Mouse (Mus musculus) intestine, embryonic 16.5 days (tissue): ENCODE measurements around the gene Cyp11a1. TPM values are rescaled to one million over a fixed set of nuclear protein-coding genes. Genes with fewer than 3 reads are reported as not detected.

Experiments
- ATAC-seq: fragments of 200-750 bp; cut with Nextera tagmentation; 2 replicates; pipeline ENCODE4 v1.8.0; 2017; ENCODE audit warnings: moderate TSS enrichment, moderate library complexity
- H3K27ac ChIP-seq: fragments of 300-500 bp; sonication (generic); 2 replicates; pipeline ENCODE4 v1.5.1; 2014; ENCODE audit warnings: mild to moderate bottlenecking, low read length
- H3K27me3 ChIP-seq: fragments of 300-500 bp; sonication (generic); replicated peaks from 2 replicates; pipeline ENCODE4 v1.6.1; 2014; ENCODE audit warnings: low read length, control low read depth, mixed read lengths; ENCODE audit not compliant: control insufficient read depth, insufficient read depth
- H3K36me3 ChIP-seq: fragments of 300-500 bp; sonication (generic); 2 replicates; pipeline ENCODE4 v1.6.1; 2014; ENCODE audit warnings: low read length, control low read depth; ENCODE audit not compliant: control insufficient read depth, insufficient read depth
- H3K4me1 ChIP-seq: fragments of 300-500 bp; sonication (generic); 2 replicates; pipeline ENCODE4 v1.6.1; 2014; ENCODE audit warnings: low read length, control low read depth, mixed read lengths; ENCODE audit not compliant: control insufficient read depth, insufficient read depth
- H3K4me2 ChIP-seq: fragments of 300-500 bp; sonication (generic); 2 replicates; pipeline ENCODE4 v1.6.1; 2014; ENCODE audit warnings: low read depth, low read length, control low read depth
- H3K4me3 ChIP-seq: fragments of 300-500 bp; sonication (generic); 2 replicates; pipeline ENCODE4 v1.5.1; 2014; ENCODE audit warnings: mild to moderate bottlenecking, low read length
- H3K9ac ChIP-seq: fragments of 300-500 bp; sonication (generic); 2 replicates; pipeline ENCODE4 v1.6.1; 2014; ENCODE audit warnings: low read depth, low read length
- H3K9me3 ChIP-seq: fragments of 300-500 bp; sonication (generic); 2 replicates; pipeline ENCODE4 v1.6.1; 2016; ENCODE audit warnings: low read length, control low read depth; ENCODE audit not compliant: control insufficient read depth
- WGBS: fragments of 180-500 bp; shearing (Covaris S2); extraction: QIAGEN DNeasy Blood & Tissue Kit; methylation state at CpG from one replicate; pipeline ENCODE4 v1.1.7; 2014; 5-methylcytosine and 5-hydroxymethylcytosine counted together
- polyA plus RNA-seq: library from polyadenylated mRNA; unstranded; fragments of >200 nt; fragmentation: Nextera tagmentation; extraction: Ambion mirVana; gene quantifications from 2 replicates; pipeline ENCODE4 v1.2.1, GENCODE M21; 2015

The Cyp11a1 gene
- polyA plus RNA-seq, 1 experiment from 2014 or later: 22.4 TPM

DNA sequence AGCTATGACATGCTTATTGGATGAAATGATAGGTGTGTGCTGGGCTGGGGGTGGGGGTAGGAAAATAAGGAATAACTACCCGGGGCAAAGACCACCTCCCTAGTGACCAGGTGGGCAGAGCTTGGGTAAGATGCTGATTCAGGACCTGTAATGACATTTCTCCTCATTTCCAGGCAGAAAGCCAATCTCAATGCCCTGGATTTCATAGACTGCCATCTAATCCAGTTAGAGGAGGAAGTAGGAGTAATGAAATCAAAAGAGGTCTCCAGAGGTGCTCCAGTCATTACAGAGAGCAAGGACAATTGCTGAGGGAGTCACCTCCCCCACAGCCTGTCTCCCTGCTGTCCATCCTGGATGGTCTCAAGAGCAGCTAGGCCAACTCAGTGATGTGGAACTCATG lies 53.7 kb downstream of the Cyp11a1 start:
- Histone ChIP-seq H3K36me3 (no peaks in the 10 kb centered on the region), H3K9me3 (no peaks in the 10 kb centered on the region), H3K4me3 (no peak overlapping the region), H3K9ac (no peak overlapping the region), H3K4me2 (no peak overlapping the region), H3K4me1 (no peaks in the 10 kb centered on the region), H3K27me3 (no peaks in the 10 kb centered on the region), H3K27ac (no peak overlapping the region)
- ATAC-seq: no peak
- 59% methylated on average over 1 of the region's 1 CpGs for WGBS

DNA sequence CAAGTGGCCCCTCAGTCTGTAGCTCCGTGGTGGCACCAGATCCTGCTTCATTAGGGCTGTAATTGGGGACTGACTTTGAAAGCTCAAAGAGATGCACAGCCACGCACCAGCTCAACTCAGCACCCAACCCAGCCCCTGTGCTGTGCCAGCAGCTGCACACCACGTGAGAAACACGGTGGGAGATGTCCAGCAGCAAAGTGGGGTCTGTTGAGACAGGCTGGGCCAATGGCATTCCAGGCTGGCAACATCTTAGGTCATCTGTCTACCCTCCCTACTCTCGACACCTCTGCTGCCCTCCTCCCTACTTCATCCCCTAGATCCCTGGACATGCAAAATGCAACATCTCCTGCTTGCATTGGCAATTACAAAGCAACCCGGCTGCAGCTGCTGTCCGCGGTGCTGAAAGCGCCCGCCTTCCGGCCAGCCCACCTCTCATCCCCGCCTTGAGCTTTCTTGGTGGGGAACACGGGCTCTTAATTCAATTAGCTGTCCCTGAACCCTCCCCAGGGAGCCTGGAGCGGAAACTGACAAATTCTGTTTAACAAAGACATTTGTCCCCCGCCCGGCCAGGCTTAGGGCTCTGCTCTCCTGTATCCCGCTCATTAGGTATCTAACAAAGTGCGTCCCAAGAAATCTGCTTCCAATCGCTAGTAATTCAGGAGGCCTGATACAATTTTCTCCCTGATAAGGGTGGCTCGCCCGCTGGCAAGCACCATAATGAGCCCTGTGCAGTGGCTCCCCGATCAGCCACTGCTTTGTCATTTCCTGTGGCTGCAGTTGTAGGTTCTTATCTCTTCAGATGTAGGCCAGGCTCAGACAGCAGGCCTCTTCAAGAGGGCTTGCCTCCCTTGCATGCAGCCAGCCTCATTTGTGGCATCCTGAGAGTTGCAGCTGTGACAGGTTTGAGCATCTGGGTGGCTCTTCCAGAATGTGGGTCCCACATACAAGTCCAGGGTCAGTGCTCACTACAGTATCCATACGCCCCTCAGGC lies 54.8 kb downstream of the Cyp11a1 start:
- H3K4me1 ChIP-seq: no peaks in the 10 kb centered on the region
- H3K9me3 ChIP-seq: no peaks in the 10 kb centered on the region
- 10% methylated on average over 23 of the region's 23 CpGs for WGBS
- no peak overlapping the region for H3K4me3 ChIP-seq
- no peak overlapping the region for H3K27ac ChIP-seq
- no peaks in the 10 kb centered on the region for H3K27me3 ChIP-seq
- ATAC-seq: 0 out of 2 replicates have a peak, but pooled peaks have one; percentile 23
- H3K4me2 ChIP-seq: no peak overlapping the region
- H3K36me3 ChIP-seq: no peaks in the 10 kb centered on the region
- H3K9ac ChIP-seq: no peak overlapping the region

DNA sequence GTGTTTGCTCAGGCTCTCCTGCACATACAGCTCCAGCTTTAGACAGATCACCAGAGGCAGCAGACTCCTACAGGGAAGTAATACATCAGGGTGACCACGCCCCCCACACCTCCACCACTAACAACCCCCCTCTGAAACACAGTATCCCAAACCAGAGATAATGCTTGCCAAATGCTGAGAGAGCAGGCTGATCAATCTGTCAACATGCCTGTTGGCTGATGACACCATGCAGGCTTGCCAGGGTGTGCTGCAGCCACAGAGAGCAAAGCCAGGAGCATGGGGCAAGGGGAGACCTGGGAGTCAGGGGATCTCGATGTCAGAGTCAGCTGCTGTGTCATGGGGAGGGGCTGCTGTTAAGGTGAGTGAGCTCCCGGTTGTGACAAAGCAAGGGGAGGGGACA lies 57.3 kb downstream of the Cyp11a1 start, which contains the start of gene Stra6:
TSS of gene Stra6 (plus strand) at position 258 of the 400 bp plus-strand sequence.
- H3K9ac ChIP-seq: no peak within 1 kb of the TSS
- H3K36me3 ChIP-seq: no peaks in the 10 kb centered on the region
- WGBS: 8% methylated on average over 3 of the region's 3 CpGs
- no peak within 1 kb of the TSS for H3K27ac ChIP-seq
- no peaks in the 10 kb centered on the region for H3K9me3 ChIP-seq
- H3K4me3 ChIP-seq: no peak within 1 kb of the TSS
- no peaks in the 10 kb centered on the region; the same call in 1 of the 2 replicates for H3K4me1 ChIP-seq
- no peak within 1 kb of the TSS for H3K4me2 ChIP-seq
- no peak for ATAC-seq
- no peaks in the 10 kb centered on the region for H3K27me3 ChIP-seq

DNA sequence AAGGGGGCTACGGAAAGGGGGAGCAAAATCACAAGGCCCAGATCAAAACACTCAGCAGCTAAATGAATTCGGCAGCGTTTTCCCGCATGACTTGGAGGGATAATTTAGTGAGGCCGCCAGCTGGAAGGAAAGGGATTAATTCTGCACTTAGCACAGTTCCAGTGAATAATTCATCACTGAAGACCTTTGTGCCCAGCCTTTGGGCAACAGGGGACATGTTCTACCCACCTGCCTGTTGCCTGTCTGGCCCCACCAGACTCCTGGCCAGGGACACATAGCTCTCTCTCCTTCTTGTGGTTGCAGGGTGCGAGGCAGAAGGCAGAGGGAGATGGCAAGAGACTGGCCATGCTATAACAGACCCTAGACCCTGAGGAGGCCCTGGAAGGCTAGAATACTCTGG lies 59.3 kb downstream of the Cyp11a1 start:
- no peak for ATAC-seq
- no peak overlapping the region for H3K4me2 ChIP-seq
- no peaks in the 10 kb centered on the region; the same call in 1 of the 2 replicates for H3K4me1 ChIP-seq
- no peak overlapping the region for H3K27ac ChIP-seq
- no peaks in the 10 kb centered on the region for H3K9me3 ChIP-seq
- no peaks in the 10 kb centered on the region for H3K27me3 ChIP-seq
- no peak overlapping the region for H3K4me3 ChIP-seq
- H3K9ac ChIP-seq: no peak overlapping the region
- H3K36me3 ChIP-seq: no peaks in the 10 kb centered on the region
- 58% methylated on average over 6 of the region's 6 CpGs for WGBS

DNA sequence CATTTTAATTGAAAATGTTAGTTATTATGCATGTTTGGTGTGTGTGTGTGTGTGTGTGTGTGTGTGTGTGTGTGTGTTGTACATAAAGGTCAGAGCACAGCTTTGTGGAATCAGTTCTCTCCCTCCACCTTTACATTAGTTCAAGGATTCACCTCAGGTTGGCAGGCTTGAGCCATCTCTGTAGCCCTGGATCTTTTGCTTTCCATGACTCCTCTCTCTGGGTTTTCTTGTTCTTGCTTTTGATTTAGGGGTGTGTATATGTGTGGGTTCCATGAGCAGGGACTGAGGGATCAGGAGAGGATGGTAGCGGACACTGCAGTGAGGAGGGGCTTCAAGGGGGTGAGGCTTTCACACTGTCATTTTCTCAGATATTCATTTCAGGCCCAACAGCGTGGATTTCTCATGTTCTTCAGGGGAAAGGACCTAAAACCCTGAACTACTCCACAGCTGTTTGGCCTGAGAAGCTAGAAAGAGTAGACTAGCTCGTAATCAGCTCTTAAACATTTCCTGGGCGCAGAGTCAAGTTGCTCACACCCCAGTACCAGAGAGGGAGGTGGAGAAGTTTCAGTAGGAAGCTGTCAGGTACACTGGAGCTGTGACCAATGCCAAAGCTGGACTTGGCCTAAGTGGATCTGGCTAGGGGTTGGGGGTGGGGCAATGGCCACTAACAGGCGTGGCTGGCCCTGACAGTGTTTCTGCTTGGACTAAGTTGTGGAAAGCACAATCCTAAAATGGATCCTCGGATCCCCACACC lies 59.9 kb downstream of the Cyp11a1 start:
- 74% methylated on average over 6 of the region's 6 CpGs for WGBS
- H3K4me1 ChIP-seq: no peaks in the 10 kb centered on the region; the same call in 1 of the 2 replicates
- no peak for ATAC-seq
- no peak overlapping the region for H3K4me2 ChIP-seq
- H3K27me3 ChIP-seq: no peaks in the 10 kb centered on the region
- H3K4me3 ChIP-seq: no peak overlapping the region
- H3K27ac ChIP-seq: no peak overlapping the region
- H3K9me3 ChIP-seq: no peaks in the 10 kb centered on the region
- H3K9ac ChIP-seq: no peak overlapping the region
- H3K36me3 ChIP-seq: no peaks in the 10 kb centered on the region

DNA sequence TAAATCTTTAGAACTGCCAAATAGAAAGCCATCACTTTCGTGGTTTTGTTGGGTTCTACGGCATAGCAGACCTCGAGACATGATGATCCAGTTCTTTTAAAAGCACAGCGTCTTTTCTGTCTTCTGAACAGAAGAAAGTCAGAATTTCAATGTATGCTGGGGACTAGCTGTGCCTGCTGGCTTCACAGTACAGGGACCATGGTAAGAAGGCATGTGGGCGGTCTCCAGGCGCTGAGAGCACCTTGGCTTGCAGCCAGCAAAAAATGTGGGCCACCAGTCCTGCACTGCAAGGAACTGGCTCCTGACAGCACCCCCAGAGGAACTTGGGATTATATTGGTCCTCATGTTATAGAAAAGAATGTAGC lies 60.5 kb downstream of the Cyp11a1 start:
- H3K27me3 ChIP-seq: no peaks in the 10 kb centered on the region
- ATAC-seq: no peak

DNA sequence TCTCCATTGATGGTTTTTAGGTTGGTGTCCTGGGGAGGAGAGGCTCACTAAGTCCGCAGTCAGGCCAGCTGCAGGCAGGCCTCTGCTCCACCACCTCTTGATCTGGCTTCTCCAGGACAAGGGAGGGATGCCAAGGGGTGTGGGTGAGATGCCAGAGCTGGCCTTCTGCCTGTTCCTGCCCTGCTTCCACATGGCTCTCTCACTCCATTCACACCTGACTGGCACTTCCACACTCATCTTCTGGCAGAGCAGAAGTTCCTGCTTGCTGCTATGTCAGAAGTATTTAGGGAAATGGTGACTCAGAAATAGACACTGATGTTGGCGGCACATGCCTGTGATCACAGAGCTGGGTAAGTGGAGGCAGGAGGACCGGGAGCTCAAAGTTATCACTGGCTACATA lies 61.3 kb downstream of the Cyp11a1 start:
- ATAC-seq: no peak
- Histone ChIP-seq H3K27me3 (no peaks in the 10 kb centered on the region), H3K27ac (no peak overlapping the region), H3K4me1 (no peaks in the 10 kb centered on the region; the same call in 1 of the 2 replicates), H3K4me2 (no peak overlapping the region), H3K36me3 (no peaks in the 10 kb centered on the region), H3K9ac (no peak overlapping the region), H3K9me3 (no peaks in the 10 kb centered on the region), H3K4me3 (no peak overlapping the region)
- WGBS: 88% methylated on average over 3 of the region's 3 CpGs

More for the DNA sequence above, 60.5 kb downstream of the Cyp11a1 start:
- Histone ChIP-seq H3K9me3 (no peaks in the 10 kb centered on the region), H3K4me1 (no peaks in the 10 kb centered on the region; the same call in 1 of the 2 replicates), H3K9ac (no peak overlapping the region), H3K4me3 (no peak overlapping the region), H3K36me3 (no peaks in the 10 kb centered on the region), H3K27ac (no peak overlapping the region), H3K4me2 (no peak overlapping the region)
- WGBS: 70% methylated on average over 6 of the region's 6 CpGs

DNA sequence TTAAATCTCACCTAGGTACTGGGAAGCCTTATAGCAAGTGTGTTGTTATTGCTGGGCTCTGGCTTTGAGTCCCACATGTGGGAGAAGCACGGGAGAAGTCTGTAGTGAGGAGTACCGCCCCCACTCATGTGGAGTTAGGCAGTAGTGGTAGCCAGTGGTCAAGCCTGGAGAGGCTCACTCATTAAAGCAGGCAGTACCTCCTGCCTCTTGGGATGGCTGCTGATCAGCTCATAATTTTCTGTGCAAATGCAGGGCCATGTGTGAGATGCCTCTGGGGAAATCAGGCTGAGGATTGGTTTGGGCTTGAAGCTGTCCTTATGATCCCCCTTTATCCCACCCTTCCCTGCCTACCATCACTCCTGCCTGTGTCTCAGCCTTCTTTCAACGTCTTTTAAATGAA lies 68.3 kb downstream of the Cyp11a1 start:
- H3K36me3 ChIP-seq: no peaks in the 10 kb centered on the region
- WGBS: 52% methylated on average over 3 of the region's 3 CpGs
- H3K4me1 ChIP-seq: no peaks in the 10 kb centered on the region
- no peak overlapping the region for H3K4me2 ChIP-seq
- H3K9ac ChIP-seq: no peak overlapping the region
- ATAC-seq: no peak
- H3K27ac ChIP-seq: no peak overlapping the region
- no peak overlapping the region for H3K4me3 ChIP-seq
- H3K9me3 ChIP-seq: no peaks in the 10 kb centered on the region
- no peaks in the 10 kb centered on the region for H3K27me3 ChIP-seq
